Mouse (Mus musculus): ENCODE measurements around the gene Fam241a. TPM values are rescaled to one million over a fixed set of nuclear protein-coding genes. Genes with fewer than 3 reads are reported as not detected.

The Fam241a gene
- polyA plus RNA-seq, 1 experiment from 2014 or later: 5.4 TPM

GRCm38 (mm10) chr3:127848088-127848808 lies 47.9 kb downstream of the Fam241a start:
- H3K4me3 ChIP-seq (ENCODE audit: low read length): no peak overlapping the region
- no peaks in the 10 kb centered on the region for H3K36me3 ChIP-seq (ENCODE audit: control insufficient read depth, insufficient read depth, low read length)
- WGBS: 78% methylated on average over 11 of the region's 11 CpGs
- no peaks in the 10 kb centered on the region for H3K4me1 ChIP-seq (ENCODE audit: control insufficient read depth, insufficient read depth, low read depth, low read length)
- no peak overlapping the region for H3K4me2 ChIP-seq (ENCODE audit: low read length)
- H3K27me3 ChIP-seq (replicated peaks; ENCODE audit: control insufficient read depth, insufficient read depth, low read length): 0 out of 2 replicates have a peak, but pooled peaks cover 2% of the 10 kb centered on the region
- no peak overlapping the region for H3K9ac ChIP-seq (ENCODE audit: low read depth, low read length)
- H3K9me3 ChIP-seq (ENCODE audit: control insufficient read depth, low read length): no peaks in the 10 kb centered on the region
- no peak for ATAC-seq
- no peak overlapping the region for H3K27ac ChIP-seq (ENCODE audit: low read depth, low read length)

- H3K27me3 ChIP-seq (replicated peaks; ENCODE audit: control insufficient read depth, insufficient read depth, low read length): no peaks in the 10 kb centered on the region; the same call in 1 of the 2 replicates
- H3K9ac ChIP-seq (ENCODE audit: low read depth, low read length): no peak overlapping the region
- H3K27ac ChIP-seq (ENCODE audit: low read depth, low read length): no peak overlapping the region
- WGBS: 80% methylated on average over 5 of the region's 5 CpGs
- H3K4me2 ChIP-seq (ENCODE audit: low read length): no peak overlapping the region
- no peak for ATAC-seq
- no peaks in the 10 kb centered on the region for H3K36me3 ChIP-seq (ENCODE audit: control insufficient read depth, insufficient read depth, low read length)
- no peaks in the 10 kb centered on the region for H3K4me1 ChIP-seq (ENCODE audit: control insufficient read depth, insufficient read depth, low read depth, low read length)
- H3K9me3 ChIP-seq (ENCODE audit: control insufficient read depth, low read length): no peaks in the 10 kb centered on the region
- H3K4me3 ChIP-seq (ENCODE audit: low read length): no peak overlapping the region
Observed at GRCm38 (mm10) chr3:127843941-127844327, 52.2 kb downstream of the Fam241a start.

GRCm38 (mm10) chr3:127843324-127843940 lies 52.7 kb downstream of the Fam241a start:
- H3K4me3 ChIP-seq (ENCODE audit: low read length): no peak overlapping the region
- ATAC-seq: no peak
- H3K4me1 ChIP-seq (ENCODE audit: control insufficient read depth, insufficient read depth, low read depth, low read length): no peaks in the 10 kb centered on the region
- H3K27me3 ChIP-seq (replicated peaks; ENCODE audit: control insufficient read depth, insufficient read depth, low read length): no peaks in the 10 kb centered on the region; the same call in 1 of the 2 replicates
- no peak overlapping the region for H3K9ac ChIP-seq (ENCODE audit: low read depth, low read length)
- no peaks in the 10 kb centered on the region for H3K9me3 ChIP-seq (ENCODE audit: control insufficient read depth, low read length)
- 91% methylated on average over 2 of the region's 2 CpGs for WGBS
- no peaks in the 10 kb centered on the region for H3K36me3 ChIP-seq (ENCODE audit: control insufficient read depth, insufficient read depth, low read length)
- no peak overlapping the region for H3K27ac ChIP-seq (ENCODE audit: low read depth, low read length)
- H3K4me2 ChIP-seq (ENCODE audit: low read length): no peak overlapping the region

- H3K27ac ChIP-seq (ENCODE audit: low read depth, low read length): no peak overlapping the region
- no peaks in the 10 kb centered on the region; the same call in 1 of the 2 replicates for H3K27me3 ChIP-seq (replicated peaks; ENCODE audit: control insufficient read depth, insufficient read depth, low read length)
- H3K4me2 ChIP-seq (ENCODE audit: low read length): no peak overlapping the region
- peaks cover 5% of the 10 kb centered on the region for H3K4me1 ChIP-seq (ENCODE audit: control insufficient read depth, insufficient read depth, low read depth, low read length)
- no peak overlapping the region for H3K9ac ChIP-seq (ENCODE audit: low read depth, low read length)
- no peaks in the 10 kb centered on the region for H3K36me3 ChIP-seq (ENCODE audit: control insufficient read depth, insufficient read depth, low read length)
- no peak overlapping the region for H3K4me3 ChIP-seq (ENCODE audit: low read length)
- H3K9me3 ChIP-seq (ENCODE audit: control insufficient read depth, low read length): no peaks in the 10 kb centered on the region
- ATAC-seq: no peak
- WGBS: 73% methylated on average over 8 of the region's 8 CpGs
Observed at GRCm38 (mm10) chr3:127841926-127842325, 54.2 kb downstream of the Fam241a start.

GRCm38 (mm10) chr3:127837972-127838644 lies 58.0 kb downstream of the Fam241a start:
- H3K9ac ChIP-seq (ENCODE audit: low read depth, low read length): peak overlapping the region; percentile 86
- H3K27me3 ChIP-seq (replicated peaks; ENCODE audit: control insufficient read depth, insufficient read depth, low read length): no peaks in the 10 kb centered on the region; the same call in 1 of the 2 replicates
- peak overlapping the region; percentile 69 for H3K4me3 ChIP-seq (ENCODE audit: low read length)
- no peaks in the 10 kb centered on the region for H3K9me3 ChIP-seq (ENCODE audit: control insufficient read depth, low read length)
- ATAC-seq: no peak; the same call in 1 of the 2 replicates
- H3K27ac ChIP-seq (ENCODE audit: low read depth, low read length): peak overlapping the region; percentile 95
- WGBS: 34% methylated on average over 8 of the region's 8 CpGs
- no peaks in the 10 kb centered on the region for H3K36me3 ChIP-seq (ENCODE audit: control insufficient read depth, insufficient read depth, low read length)
- peaks cover 18% of the 10 kb centered on the region for H3K4me1 ChIP-seq (ENCODE audit: control insufficient read depth, insufficient read depth, low read depth, low read length)
- peak overlapping the region; percentile 72 for H3K4me2 ChIP-seq (ENCODE audit: low read length)

- WGBS: under 1% methylated on average over 71 of the region's 89 CpGs
- ATAC-seq: peak; percentile 98
- no peaks in the 10 kb centered on the region for H3K9me3 ChIP-seq (ENCODE audit: control insufficient read depth, low read length)
Observed at GRCm38 (mm10) chr3:127837154-127837865, 58.8 kb downstream of the Fam241a start, which contains the start of gene Ap1ar. TSS of gene Ap1ar (minus strand) at chr3:127837523.

GRCm38 (mm10) chr3:127836798-127837153 lies 59.3 kb downstream of the Fam241a start:
- Histone ChIP-seq H3K4me3 (ENCODE audit: low read length) (peak overlapping the region; percentile 69), H3K27me3 (replicated peaks; ENCODE audit: control insufficient read depth, insufficient read depth, low read length) (no peaks in the 10 kb centered on the region), H3K4me1 (ENCODE audit: control insufficient read depth, insufficient read depth, low read depth, low read length) (peaks cover 18% of the 10 kb centered on the region), H3K36me3 (ENCODE audit: control insufficient read depth, insufficient read depth, low read length) (no peaks in the 10 kb centered on the region), H3K9me3 (ENCODE audit: control insufficient read depth, low read length) (no peaks in the 10 kb centered on the region), H3K27ac (ENCODE audit: low read depth, low read length) (peak overlapping the region; percentile 95), H3K4me2 (ENCODE audit: low read length) (peak overlapping the region; percentile 82), H3K9ac (ENCODE audit: low read depth, low read length) (peak overlapping the region; percentile 86)
- ATAC-seq: peak; percentile 37
- WGBS: 0% methylated on average over 17 of the region's 17 CpGs

More at GRCm38 (mm10) chr3:127837154-127837865, 58.8 kb downstream of the Fam241a start, which contains the start of gene Ap1ar:
- Histone ChIP-seq H3K4me1 (ENCODE audit: control insufficient read depth, insufficient read depth, low read depth, low read length) (peaks cover 18% of the 10 kb centered on the region), H3K27me3 (replicated peaks; ENCODE audit: control insufficient read depth, insufficient read depth, low read length) (no peaks in the 10 kb centered on the region; the same call in 1 of the 2 replicates), H3K36me3 (ENCODE audit: control insufficient read depth, insufficient read depth, low read length) (no peaks in the 10 kb centered on the region), H3K27ac (ENCODE audit: low read depth, low read length) (peak within 1 kb of the TSS; percentile 95), H3K9ac (ENCODE audit: low read depth, low read length) (peak within 1 kb of the TSS; percentile 86), H3K4me3 (ENCODE audit: low read length) (peak within 1 kb of the TSS; percentile 69), H3K4me2 (ENCODE audit: low read length) (peak within 1 kb of the TSS; percentile 82)

GRCm38 (mm10) chr3:127835594-127835993 lies 60.5 kb downstream of the Fam241a start:
- WGBS: 86% methylated on average over 6 of the region's 6 CpGs
- Histone ChIP-seq H3K36me3 (ENCODE audit: control insufficient read depth, insufficient read depth, low read length) (no peaks in the 10 kb centered on the region), H3K27me3 (replicated peaks; ENCODE audit: control insufficient read depth, insufficient read depth, low read length) (no peaks in the 10 kb centered on the region), H3K9ac (ENCODE audit: low read depth, low read length) (no peak overlapping the region), H3K4me1 (ENCODE audit: control insufficient read depth, insufficient read depth, low read depth, low read length) (peaks cover 18% of the 10 kb centered on the region), H3K4me2 (ENCODE audit: low read length) (peak overlapping the region; percentile 82), H3K9me3 (ENCODE audit: control insufficient read depth, low read length) (no peaks in the 10 kb centered on the region), H3K27ac (ENCODE audit: low read depth, low read length) (no peak overlapping the region), H3K4me3 (ENCODE audit: low read length) (no peak overlapping the region)
- ATAC-seq: no peak
